ENCODE assay signal across 8 mouse cellular contexts in genomic region chr11:97660734-97661647, GRCm38 (mm10). TPM values are rescaled to one million over a fixed set of nuclear protein-coding genes. Genes with fewer than 3 reads are reported as not detected.
DNase-seq lines count a peak whose midpoint lies in the region; ATAC-seq and TF ChIP-seq lines count a peak whose summit lies in the region.

No protein-coding gene starts in this region.

- H3K9me3 ChIP-seq in heart, embryonic 13.5 days, result no peaks in the 10 kb centered on the region
- no peaks in the 10 kb centered on the region for H3K9me3 ChIP-seq in hindbrain, embryonic 16.5 days (ENCODE audit: control insufficient read depth, low read length)
- no peaks in the 10 kb centered on the region for H3K9me3 ChIP-seq in midbrain, embryonic 15.5 days

- H3K36me3 ChIP-seq in heart, embryonic 13.5 days, result peaks cover 8% of the 10 kb centered on the region
- H3K36me3 ChIP-seq in hindbrain, embryonic 16.5 days (ENCODE audit: control insufficient read depth, insufficient read depth, low read length), result peaks cover 3% of the 10 kb centered on the region; the same call in 1 of the 2 replicates
- no peaks in the 10 kb centered on the region for H3K36me3 ChIP-seq in midbrain, embryonic 15.5 days (replicated peaks)

- peak overlapping the region; percentile 92 for H3K4me3 ChIP-seq in heart, embryonic 13.5 days
- H3K4me3 ChIP-seq in bone marrow, adult 2 months (replicated peaks; ENCODE audit: control insufficient read depth, low read depth, low read length), result peak overlapping the region; percentile 75
- peak overlapping the region; percentile 80 for H3K4me3 ChIP-seq in hindbrain, embryonic 16.5 days (ENCODE audit: low read length)
- H3K4me3 ChIP-seq in midbrain, embryonic 15.5 days, result peak overlapping the region; percentile 91

- peak overlapping the region; percentile 90 for H3K4me2 ChIP-seq in heart, embryonic 13.5 days
- peak overlapping the region; percentile 90 for H3K4me2 ChIP-seq in hindbrain, embryonic 16.5 days (ENCODE audit: low read length)
- H3K4me2 ChIP-seq in midbrain, embryonic 15.5 days, result peak overlapping the region; percentile 85

- TF ChIP-seq CTCF in bone marrow, adult 2 months (IDR thresholded peaks at IDR 0.05; ENCODE audit: control insufficient read depth, insufficient read depth, low read length), result no peak

- no peak for DNase-seq in heart, adult 9 months (ENCODE audit: low spot score in 2 of 2)
- no peak for DNase-seq in right cerebral cortex, adult 2 months (ENCODE audit: low spot score in 2 of 2)
- no peak for DNase-seq in adrenal gland, postnatal 36 days
- DNase-seq in ovary, postnatal 36 days (ENCODE audit: low spot score), result no peak

- H3K27me3 ChIP-seq in heart, embryonic 13.5 days (replicated peaks), result peaks cover 11% of the 10 kb centered on the region
- peaks cover 9% of the 10 kb centered on the region for H3K27me3 ChIP-seq in hindbrain, embryonic 16.5 days (replicated peaks; ENCODE audit: control insufficient read depth, insufficient read depth, low read length)
- peaks cover 17% of the 10 kb centered on the region for H3K27me3 ChIP-seq in midbrain, embryonic 15.5 days (replicated peaks)

- no peak for TF ChIP-seq POLR2A in bone marrow, adult 2 months (IDR thresholded peaks at IDR 0.05; ENCODE audit: borderline replicate concordance, control insufficient read depth, low read depth, low read length)

- WGBS in heart, embryonic 13.5 days, result 7% methylated on average over 27 of the region's 27 CpGs
- WGBS in bone marrow, adult 2 months, result 1% methylated on average over 27 of the region's 27 CpGs
- 3% methylated on average over 27 of the region's 27 CpGs for WGBS in hindbrain, embryonic 16.5 days
- 2% methylated on average over 27 of the region's 27 CpGs for WGBS in midbrain, embryonic 15.5 days

- H3K27ac ChIP-seq in heart, embryonic 13.5 days (replicated peaks), result peak overlapping the region; percentile 95
- H3K27ac ChIP-seq in bone marrow, adult 2 months (ENCODE audit: control insufficient read depth, insufficient read depth, low read depth, low read length, poor library complexity), result peak overlapping the region; percentile 82
- H3K27ac ChIP-seq in hindbrain, embryonic 16.5 days (ENCODE audit: low read depth, low read length), result no peak overlapping the region
- H3K27ac ChIP-seq in midbrain, embryonic 15.5 days, result no peak overlapping the region

- H3K4me1 ChIP-seq in heart, embryonic 13.5 days, result peaks cover 73% of the 10 kb centered on the region
- H3K4me1 ChIP-seq in bone marrow, adult 2 months (ENCODE audit: control insufficient read depth, insufficient read depth, low read length), result peaks cover 1% of the 10 kb centered on the region; the same call in 1 of the 2 replicates
- H3K4me1 ChIP-seq in hindbrain, embryonic 16.5 days (ENCODE audit: control insufficient read depth, insufficient read depth, low read depth, low read length), result peaks cover 43% of the 10 kb centered on the region
- H3K4me1 ChIP-seq in midbrain, embryonic 15.5 days, result peaks cover 52% of the 10 kb centered on the region

- peak overlapping the region; percentile 97 for H3K9ac ChIP-seq in heart, embryonic 13.5 days
- peak overlapping the region; percentile 89 for H3K9ac ChIP-seq in hindbrain, embryonic 16.5 days (ENCODE audit: low read depth, low read length)
- peak overlapping the region; percentile 70; the same call in 1 of the 2 replicates for H3K9ac ChIP-seq in midbrain, embryonic 15.5 days

- no peak for ATAC-seq in heart, embryonic 13.5 days (ENCODE audit: extremely low read depth, insufficient number of reproducible peaks, low FRiP score, low TSS enrichment)
- no peak for ATAC-seq in hindbrain, embryonic 16.5 days
- no peak for ATAC-seq in midbrain, embryonic 15.5 days (replicated peaks)

RNA-seq across cellular contexts. Expression of gene Mllt6, which starts 2.2 kb away (rescaled TPM):
- polyA plus RNA-seq in heart, embryonic 13.5 days (2015; fragmentation: Nextera tagmentation; extraction: Ambion mirVana), result 1.7 and 1.9 TPM in 2 replicates
- 13.0 and 23.7 TPM in 2 replicates for polyA plus RNA-seq in bone marrow, adult 2 months (2011; ENCODE audit: insufficient read depth, insufficient read length, low replicate concordance, missing spikeins)
- 3.1 and 3.3 TPM in 2 replicates for polyA plus RNA-seq in hindbrain, embryonic 16.5 days (2015; fragmentation: Nextera tagmentation; extraction: Ambion mirVana)
- polyA plus RNA-seq in midbrain, embryonic 15.5 days (2015; fragmentation: Nextera tagmentation; extraction: Ambion mirVana), result 3.9 and 4.4 TPM in 2 replicates
- 10 to 100 TPM; 38.6 to 41.5 TPM for total RNA-seq in adrenal gland, postnatal 36 days (2021)

RNA-seq across cellular contexts. Expression of gene Cisd3, which starts 24.6 kb away (rescaled TPM):
- polyA plus RNA-seq in heart, embryonic 13.5 days (2015; fragmentation: Nextera tagmentation; extraction: Ambion mirVana), result 44.1 and 53.7 TPM in 2 replicates
- 29.3 and 76.0 TPM in 2 replicates for polyA plus RNA-seq in bone marrow, adult 2 months (2011; ENCODE audit: insufficient read depth, insufficient read length, low replicate concordance, missing spikeins)
- 37.2 and 42.4 TPM in 2 replicates for polyA plus RNA-seq in hindbrain, embryonic 16.5 days (2015; fragmentation: Nextera tagmentation; extraction: Ambion mirVana)
- polyA plus RNA-seq in midbrain, embryonic 15.5 days (2015; fragmentation: Nextera tagmentation; extraction: Ambion mirVana), result 21.6 and 26.4 TPM in 2 replicates
- 100 to 1,000 TPM; 187 to 222 TPM for total RNA-seq in adrenal gland, postnatal 36 days (2021)

RNA-seq across cellular contexts. Expression of gene Epop, which starts 31.5 kb away (rescaled TPM):
- 1.1 and 1.4 TPM in 2 replicates for polyA plus RNA-seq in heart, embryonic 13.5 days (2015; fragmentation: Nextera tagmentation; extraction: Ambion mirVana)
- polyA plus RNA-seq in bone marrow, adult 2 months (2011; ENCODE audit: insufficient read depth, insufficient read length, low replicate concordance, missing spikeins), result 0.41 and 6.1 TPM in 2 replicates
- 1.2 and 1.4 TPM in 2 replicates for polyA plus RNA-seq in hindbrain, embryonic 16.5 days (2015; fragmentation: Nextera tagmentation; extraction: Ambion mirVana)
- polyA plus RNA-seq in midbrain, embryonic 15.5 days (2015; fragmentation: Nextera tagmentation; extraction: Ambion mirVana), result 1.9 and 2.5 TPM in 2 replicates
- total RNA-seq in adrenal gland, postnatal 36 days (2021), result 1 to 10 TPM; 4.9 to 5.8 TPM

RNA-seq across cellular contexts. Expression of gene Pcgf2, which starts 39.3 kb away (rescaled TPM):
- polyA plus RNA-seq in heart, embryonic 13.5 days (2015; fragmentation: Nextera tagmentation; extraction: Ambion mirVana), result 10.5 and 11.0 TPM in 2 replicates
- 7.0 and 10.7 TPM in 2 replicates for polyA plus RNA-seq in bone marrow, adult 2 months (2011; ENCODE audit: insufficient read depth, insufficient read length, low replicate concordance, missing spikeins)
- polyA plus RNA-seq in hindbrain, embryonic 16.5 days (2015; fragmentation: Nextera tagmentation; extraction: Ambion mirVana), result 15.4 and 19.2 TPM in 2 replicates
- polyA plus RNA-seq in midbrain, embryonic 15.5 days (2015; fragmentation: Nextera tagmentation; extraction: Ambion mirVana), result 23.1 TPM in 2 replicates
- total RNA-seq in adrenal gland, postnatal 36 days (2021), result 10 to 100 TPM; 25.7 to 28.5 TPM

RNA-seq across cellular contexts. Expression of gene Psmb3, which starts 42.2 kb away (rescaled TPM):
- polyA plus RNA-seq in heart, embryonic 13.5 days (2015; fragmentation: Nextera tagmentation; extraction: Ambion mirVana), result 371 and 445 TPM in 2 replicates
- 138 and 152 TPM in 2 replicates for polyA plus RNA-seq in bone marrow, adult 2 months (2011; ENCODE audit: insufficient read depth, insufficient read length, low replicate concordance, missing spikeins)
- polyA plus RNA-seq in hindbrain, embryonic 16.5 days (2015; fragmentation: Nextera tagmentation; extraction: Ambion mirVana), result 422 and 438 TPM in 2 replicates
- polyA plus RNA-seq in midbrain, embryonic 15.5 days (2015; fragmentation: Nextera tagmentation; extraction: Ambion mirVana), result 421 and 431 TPM in 2 replicates
- 100 to 1,000 TPM; 227 to 235 TPM for total RNA-seq in adrenal gland, postnatal 36 days (2021)

Comparison
In these comparisons a context has a peak if more than half of its experiments do, and no peak if none do; other contexts are left out.
1. H3K27ac ChIP-seq: peak in heart, embryonic 13.5 days (single experiment) and bone marrow, adult 2 months (single experiment); none in hindbrain, embryonic 16.5 days (single experiment) and midbrain, embryonic 15.5 days (single experiment).
2. Peak in every context shown above with its lines, with median percentiles within 50 percentile points of each other: H3K4me2 ChIP-seq, H3K4me3 ChIP-seq and H3K9ac ChIP-seq.